Mouse (Mus musculus): ENCODE data around the gene Wsb2.
"Not testable (repeated sequence)": the region's sequence is repeated elsewhere in the genome, so short reads cannot be mapped to it uniquely, and the experiment has no call there.

Gene Wsb2

DNA sequence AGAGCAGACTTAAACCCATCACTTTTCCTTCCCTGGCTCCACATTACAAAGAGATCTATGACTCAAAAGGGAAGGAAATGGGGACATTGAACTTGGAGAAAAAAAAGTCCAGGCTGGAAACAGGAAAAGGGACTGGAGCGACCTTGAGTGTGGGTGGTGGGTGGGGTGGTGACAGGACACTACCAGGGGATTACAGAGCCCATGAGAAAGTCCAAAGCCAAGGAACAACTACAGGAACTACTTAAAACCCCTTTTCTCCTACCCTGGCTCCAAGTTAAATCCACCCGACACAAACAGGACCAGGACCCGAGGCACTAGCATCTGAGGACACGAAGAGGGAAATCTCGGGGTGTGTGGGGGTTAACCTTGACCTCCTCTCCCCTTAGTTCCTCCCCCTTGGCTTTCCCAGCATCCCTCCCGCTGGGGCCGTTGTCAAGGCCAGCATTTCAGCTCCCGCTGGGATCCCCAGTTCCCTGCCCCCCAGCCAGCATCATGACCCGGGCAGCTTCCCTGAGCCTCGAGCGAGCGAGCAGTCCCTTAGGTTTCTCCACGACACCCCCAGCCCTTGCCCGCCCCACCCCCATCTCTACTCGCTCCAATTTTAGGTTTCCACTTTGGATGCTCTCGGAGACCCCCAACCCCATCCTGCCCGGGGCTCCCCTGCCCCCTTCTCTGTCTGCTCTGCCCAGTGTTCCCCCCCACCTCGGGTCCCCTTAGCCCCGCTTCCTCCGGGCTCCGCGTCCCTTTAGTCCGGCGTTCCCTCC is 557 bp upstream of the Wsb2 start:
- DNase-seq (ENCODE audit: low spot score in 2 of 2), result peak; percentile 32 to 55

DNA sequence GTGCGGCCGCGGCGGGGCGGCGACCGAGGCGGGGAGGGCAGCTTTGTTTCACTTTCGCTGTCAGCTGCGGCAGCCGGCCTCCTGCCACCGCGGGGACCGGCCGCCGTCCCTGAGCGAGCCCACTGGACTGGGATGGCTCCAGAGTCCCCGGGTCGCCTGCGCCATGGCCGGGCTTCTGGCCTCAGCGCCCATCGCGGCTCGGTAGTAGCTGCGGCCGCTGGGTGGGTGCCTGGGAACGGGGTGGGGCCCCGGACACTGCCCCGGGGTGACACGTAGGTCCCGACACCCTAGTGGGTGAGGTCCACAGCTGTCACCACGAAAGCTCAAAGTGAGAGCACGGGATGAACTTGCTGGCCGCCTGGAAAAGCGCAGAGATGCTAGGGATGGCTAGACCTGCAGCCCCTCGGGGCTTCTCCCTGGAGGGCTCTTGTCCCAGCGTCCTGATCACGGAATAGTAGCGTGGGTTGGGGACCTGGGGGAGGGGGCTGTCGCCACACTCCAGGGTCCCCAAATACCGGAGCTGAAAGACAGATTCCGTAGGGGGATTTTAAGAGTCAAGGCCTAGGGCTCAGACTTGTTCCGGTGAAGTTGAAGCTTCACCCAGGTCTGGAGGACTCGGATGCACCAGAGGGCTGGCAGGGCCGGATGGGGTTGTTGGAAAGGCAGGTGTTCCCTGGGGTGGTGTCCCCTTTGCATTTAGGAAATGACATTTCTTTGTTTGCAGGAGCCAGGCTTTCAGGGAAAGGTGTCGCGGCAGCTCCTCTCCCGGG is 559 bp downstream of the Wsb2 start:
- DNase-seq (ENCODE audit: low spot score in 2 of 2), result peak; percentile 19 to 56

DNA sequence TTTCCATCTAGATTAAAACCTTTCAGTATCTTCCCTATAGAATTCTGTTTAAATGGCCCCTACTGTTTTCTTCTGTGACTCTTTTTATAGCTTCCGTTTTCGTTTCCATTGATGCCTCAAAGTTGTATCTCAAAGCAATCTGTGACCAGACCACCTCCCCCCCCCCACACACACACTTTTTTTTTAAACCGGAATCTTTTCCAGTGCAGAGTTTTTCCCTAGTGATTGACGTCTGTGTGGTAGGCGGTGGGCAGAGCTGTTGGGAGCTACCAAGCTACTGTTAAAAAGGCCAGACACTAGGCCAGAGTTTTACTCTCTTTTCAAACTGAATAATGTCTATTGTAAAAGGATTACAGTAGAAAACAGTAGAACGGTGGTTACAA is 1.1 kb downstream of the Wsb2 start:
- no peak for DNase-seq (ENCODE audit: low spot score in 2 of 2)

DNA sequence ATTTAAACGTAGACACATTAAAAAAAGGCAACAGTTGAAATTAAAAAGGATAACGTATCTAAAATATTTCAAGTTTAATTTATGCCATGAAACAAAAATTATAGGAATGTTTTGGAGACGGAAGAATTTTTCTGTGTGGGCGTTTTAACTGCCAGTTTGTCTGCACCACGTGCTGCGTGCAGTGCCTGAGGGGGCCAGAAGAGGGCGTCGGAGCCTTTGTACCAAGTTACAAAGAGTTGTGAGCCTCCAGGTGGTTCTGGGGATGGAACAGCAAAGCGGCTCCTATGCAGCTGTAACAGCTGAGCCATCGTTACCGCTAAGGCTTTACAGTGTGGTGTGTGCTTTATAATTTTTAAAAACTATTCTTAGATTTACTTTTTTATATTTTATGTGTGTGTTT is 1.6 kb downstream of the Wsb2 start:
- DNase-seq (ENCODE audit: low spot score in 2 of 2), result peak; percentile 46 to 60

DNA sequence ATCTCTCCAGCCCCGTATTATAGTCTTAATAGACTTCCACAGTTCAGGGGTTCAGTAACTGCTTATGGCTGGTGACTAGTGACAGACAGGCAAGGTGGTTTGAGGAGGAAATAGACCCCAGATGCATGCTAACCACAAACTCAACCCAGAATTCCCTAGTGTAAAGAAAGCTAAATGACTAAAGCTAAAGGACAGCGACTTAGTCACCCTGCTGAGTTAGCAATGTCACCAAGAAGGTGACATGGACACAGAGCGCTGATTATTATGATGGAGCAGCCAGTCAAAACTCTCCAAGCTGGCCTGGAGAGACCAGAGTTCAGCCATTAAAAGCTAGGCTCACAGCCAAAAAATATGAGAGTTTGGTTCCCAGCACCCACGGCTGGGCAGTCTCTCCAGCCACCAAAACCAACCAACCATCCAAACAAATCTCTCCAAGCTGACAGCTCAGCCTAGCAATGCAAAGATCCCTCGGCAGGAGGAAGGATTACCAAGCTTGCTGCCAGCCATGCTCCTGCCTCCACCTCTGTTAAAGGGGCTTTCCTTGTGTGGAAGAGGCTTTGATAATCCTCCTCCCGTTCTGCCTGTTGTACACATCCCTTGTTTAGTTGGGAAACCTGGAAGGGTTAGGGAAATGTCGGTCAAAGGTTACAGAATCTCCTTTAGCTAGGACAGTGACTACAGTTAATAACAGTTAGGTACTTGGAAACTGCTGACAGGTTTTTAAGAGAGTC is 2.6 kb downstream of the Wsb2 start:
- no peak for DNase-seq (ENCODE audit: low spot score in 2 of 2)

DNA sequence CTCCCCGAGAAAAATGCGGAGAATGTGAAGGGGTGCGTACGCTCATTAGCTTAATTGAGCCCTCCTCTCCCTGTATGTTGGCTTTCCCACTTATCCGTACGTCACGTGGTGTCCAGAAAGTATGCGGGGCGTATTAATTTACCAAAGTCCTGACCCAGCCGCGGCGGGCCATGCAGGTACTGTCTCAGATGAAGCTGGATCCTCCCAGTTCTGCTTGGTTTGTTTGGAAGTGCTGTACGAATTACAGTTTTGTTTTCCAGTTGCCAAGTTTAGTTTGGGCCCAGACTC is 3.1 kb downstream of the Wsb2 start:
- peak in 1 of 2 experiments; percentile 12 for DNase-seq (ENCODE audit: low spot score in 2 of 2)

DNA sequence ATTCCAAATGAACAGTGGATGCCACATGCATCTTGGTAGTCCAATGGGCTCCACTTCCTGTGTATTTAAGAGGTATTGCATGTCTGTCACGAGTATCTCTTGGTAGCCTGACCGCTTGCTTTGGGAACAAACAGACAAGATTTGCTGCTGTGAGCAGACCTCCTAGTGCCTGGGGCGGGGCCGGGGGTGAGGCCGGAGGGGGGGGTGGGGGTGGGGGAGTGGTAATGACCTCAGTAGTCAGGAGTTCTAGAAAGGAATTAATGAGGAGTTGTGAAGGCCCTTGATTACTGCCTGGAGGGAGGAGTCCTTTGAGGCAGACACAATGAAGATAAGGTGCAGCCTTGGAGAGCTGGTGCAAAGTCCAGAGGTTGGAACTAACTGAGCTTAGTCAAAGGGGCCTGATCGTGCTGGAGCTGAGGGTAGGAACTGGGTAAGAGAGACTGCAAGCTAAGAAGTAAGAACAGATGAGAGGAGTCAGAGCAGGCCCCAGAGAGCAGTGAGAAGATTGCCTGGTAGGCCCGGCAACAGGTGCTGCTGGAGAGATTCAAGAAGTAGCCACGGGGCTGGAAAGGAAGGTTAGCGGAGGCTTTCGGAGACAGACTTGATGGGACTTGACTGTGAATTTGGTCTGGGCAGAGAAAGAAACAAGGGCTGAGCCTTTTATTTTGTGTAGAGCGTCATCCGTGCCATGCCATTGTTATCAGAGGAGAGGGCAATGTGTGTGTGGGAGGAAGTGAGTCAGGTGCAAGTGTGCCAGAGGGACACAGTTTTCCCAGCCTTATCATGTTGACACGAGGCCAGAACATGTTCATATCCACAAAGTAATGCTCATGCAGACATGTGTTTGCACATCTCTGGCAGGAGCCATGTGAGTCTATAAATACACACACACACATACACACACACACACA is 3.8 kb downstream of the Wsb2 start:
- DNase-seq (ENCODE audit: low spot score in 2 of 2), result peak; percentile 26 to 34

DNA sequence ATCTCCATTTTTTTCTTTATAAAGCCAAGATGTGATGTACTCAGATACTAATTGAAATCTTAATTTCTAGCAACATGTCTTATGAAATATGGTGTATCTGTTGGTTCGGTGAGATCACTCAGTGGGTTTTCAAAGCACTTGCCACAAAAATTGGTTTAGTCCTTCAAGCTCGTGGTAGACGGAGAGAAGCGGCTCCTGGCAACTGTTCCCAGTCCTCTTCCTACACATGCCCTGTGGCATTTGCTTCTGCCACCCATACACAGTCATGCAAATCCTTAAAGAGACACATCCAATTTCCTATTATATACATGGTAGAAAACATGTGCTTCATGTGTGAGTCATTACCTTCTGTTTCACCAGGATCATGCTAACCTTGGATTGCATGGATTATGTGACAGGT is 4.5 kb downstream of the Wsb2 start:
- DNase-seq (ENCODE audit: low spot score in 2 of 2), result no peak

DNA sequence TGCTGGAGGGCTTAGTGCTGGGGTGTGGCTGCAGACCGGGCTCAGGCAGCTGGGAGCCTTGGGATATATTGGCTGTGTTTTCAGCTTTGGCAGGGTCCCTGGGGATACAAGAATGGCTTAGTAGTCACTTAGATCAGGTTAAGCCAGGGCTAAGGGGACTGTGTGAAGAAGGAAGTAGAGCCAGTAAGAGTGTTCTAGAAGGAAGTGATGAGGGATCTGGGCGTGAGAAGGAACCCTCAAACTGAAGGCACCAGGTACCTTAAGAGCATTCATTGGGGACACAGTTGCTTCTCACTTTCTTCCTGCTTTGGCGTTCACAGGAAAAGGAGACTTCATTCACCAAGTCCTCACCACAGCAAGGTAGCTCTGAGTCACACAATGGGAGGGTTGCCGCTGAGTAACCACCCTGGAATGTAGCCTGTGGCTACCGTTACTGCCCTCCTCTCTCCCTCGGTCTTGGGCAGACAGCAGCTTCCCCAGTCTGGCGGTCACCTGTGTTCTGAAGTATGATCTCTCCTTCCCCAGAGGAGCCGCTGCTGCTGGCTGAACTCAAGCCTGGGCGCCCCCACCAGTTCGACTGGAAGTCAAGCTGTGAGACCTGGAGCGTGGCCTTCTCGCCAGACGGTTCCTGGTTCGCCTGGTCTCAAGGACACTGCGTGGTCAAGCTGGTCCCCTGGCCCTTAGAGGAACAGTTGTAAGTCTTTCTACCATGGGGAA is 6.1 kb downstream of the Wsb2 start:
- DNase-seq (ENCODE audit: low spot score in 2 of 2), result peak; percentile 61 to 72

DNA sequence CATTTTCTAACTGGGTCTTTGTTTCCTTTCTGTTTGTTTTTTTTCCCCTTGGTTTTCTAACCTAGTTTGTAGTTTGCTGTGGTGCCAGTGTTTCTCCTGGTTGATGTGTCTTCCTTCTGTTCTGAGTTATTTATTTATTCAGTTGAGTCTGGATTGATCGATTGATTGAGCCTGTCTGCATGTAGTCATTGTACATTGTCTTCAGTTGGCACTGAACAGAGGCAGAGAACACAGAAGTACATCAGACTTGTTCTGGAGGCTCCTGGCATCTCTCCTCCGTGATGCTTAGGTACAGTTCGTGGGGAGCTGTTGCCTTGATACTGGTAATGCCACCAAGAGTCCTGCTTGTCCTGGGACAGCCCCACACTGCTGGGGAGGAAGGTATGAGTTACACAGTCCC is 7.7 kb downstream of the Wsb2 start:
- no peak for DNase-seq (ENCODE audit: low spot score in 2 of 2)

DNA sequence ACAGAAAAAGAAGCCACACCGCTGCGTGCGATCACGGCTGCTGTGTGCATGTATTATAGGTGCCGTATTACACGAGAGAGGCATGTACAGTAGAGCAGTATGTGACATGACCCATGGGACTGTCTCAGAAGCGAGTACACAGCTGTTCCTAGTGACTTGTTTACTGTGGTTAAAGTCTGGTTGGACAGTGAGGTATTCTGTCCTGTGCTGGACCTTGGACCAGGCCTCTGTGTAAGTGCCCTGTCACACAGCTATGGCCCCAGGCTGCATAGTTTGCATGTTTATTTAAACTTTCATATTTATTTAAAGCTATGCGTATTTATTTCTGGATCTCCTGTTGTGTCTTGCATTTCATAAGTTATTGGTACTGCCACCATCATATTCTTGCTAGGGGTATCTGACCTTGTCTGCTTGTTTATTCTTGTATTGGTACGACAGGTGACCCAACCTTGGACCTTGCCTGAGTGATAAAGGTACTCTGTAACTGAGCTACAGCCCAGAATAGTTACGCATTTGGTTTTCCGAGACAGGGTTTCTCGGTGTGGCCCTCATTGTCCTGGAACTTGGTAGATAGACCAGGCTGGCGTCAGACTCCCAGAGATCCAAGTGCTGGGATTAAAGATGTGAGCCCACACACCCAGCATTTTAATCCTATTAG is 8.9 kb downstream of the Wsb2 start:
- no peak for DNase-seq (ENCODE audit: low spot score in 2 of 2)

DNA sequence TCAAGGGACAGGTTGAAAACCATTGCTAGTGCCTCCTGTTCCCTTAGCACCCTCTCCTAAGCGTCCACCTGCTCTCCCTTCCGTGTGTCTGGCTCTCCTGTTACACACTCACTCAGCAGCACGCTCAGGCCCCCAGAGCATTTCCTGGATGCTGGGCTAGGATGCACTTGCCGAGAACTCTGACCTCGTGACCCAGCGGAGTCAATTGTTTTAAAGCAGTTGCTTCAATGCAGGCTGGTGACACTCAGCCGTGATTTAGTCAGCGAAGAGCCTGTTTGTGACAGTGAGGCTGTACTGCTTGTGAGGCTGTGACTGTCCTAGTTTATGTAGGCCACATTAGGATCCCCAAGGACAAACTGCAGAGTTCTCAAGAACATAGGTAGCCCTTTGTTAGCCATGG is 10.1 kb downstream of the Wsb2 start:
- DNase-seq (ENCODE audit: low spot score in 2 of 2), result no peak

DNA sequence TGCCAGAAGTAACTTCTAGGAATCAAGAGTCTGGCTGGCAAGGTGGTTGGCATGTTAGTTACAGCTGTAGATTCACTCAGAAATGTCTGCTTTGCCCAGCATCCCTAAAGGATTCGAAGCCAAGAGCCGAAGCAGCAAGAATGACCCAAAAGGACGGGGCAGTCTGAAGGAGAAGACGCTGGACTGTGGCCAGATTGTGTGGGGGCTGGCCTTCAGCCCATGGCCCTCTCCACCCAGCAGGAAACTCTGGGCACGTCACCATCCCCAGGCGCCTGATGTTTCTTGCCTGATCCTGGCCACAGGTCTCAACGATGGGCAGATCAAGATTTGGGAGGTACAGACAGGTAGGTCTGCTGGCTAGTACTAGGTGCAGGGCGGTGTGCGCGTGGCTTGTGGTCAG is 13.5 kb downstream of the Wsb2 start:
- DNase-seq (ENCODE audit: low spot score in 2 of 2), result no peak

DNA sequence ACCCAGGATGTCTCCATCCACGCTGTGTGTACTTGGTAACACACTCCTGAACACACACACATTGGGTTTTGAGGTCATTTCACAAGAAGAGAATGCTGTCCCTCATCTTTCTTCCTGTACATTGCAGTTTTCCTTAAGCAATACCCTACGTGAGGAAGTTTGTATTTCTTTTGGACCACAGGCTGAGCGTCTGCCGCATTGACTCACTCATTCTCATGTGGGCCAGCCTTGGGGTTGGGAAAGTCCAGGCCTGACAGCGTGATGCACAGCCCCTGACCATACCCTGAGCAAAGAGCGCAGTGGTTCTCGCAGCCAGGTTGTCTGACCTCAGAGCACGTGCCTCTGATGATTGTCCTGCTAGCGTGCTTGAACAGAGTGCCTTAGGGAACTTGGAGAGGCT is 16.3 kb downstream of the Wsb2 start:
- no peak for DNase-seq (ENCODE audit: low spot score in 2 of 2)

DNA sequence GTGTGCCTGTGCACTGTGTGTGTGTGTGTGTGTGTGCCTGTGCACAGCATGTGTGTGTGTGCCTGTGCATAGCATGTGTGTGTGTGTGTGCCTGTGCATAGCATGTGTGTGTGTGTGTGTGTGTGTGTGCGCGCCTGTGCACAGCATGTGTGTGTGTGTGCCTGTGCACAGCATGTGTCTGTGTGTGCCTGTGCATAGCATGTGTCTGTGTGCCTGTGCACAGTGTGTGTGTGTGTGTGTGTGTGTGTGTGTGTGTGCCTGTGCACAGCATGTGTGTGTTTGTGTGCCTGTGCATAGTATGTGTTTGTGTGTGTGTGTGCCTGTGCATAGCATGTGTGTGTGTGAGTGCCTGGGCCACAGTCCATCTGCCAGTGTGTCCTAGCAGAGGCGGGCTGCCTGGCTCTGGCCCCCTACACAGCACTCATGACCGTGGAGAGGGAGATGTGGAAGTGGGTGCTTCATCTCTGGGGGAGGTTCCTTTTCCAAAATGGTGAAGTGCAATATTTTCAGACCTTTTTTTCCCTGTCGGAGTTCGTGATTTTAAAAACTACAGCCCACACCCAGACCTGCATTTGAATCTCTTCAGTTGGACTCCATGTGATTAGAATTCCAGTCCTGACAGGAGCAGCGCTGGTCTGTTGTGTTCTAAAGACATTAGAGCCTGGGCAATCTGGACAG is 17.4 kb downstream of the Wsb2 start:
- DNase-seq (ENCODE audit: low spot score in 2 of 2), result no peak

DNA sequence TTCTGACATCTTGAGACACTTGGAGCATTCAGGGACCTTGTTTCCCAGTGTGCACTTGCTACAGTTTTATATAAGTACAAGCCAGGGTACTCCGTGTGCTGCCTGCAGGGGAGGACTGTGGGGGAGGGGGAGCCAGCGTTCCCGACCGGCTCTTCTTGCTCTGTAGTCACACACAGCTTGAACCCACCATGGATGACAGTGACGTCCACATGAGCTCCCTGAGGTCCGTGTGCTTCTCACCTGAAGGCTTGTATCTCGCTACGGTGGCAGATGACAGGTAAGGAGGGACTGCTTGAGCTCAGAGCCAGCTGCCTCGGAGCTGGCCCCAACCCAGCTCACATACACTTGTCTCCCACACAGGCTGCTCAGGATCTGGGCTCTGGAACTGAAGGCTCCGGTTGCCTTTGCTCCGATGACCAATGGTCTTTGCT is 19.2 kb downstream of the Wsb2 start:
- no peak for DNase-seq (ENCODE audit: low spot score in 2 of 2)

DNA sequence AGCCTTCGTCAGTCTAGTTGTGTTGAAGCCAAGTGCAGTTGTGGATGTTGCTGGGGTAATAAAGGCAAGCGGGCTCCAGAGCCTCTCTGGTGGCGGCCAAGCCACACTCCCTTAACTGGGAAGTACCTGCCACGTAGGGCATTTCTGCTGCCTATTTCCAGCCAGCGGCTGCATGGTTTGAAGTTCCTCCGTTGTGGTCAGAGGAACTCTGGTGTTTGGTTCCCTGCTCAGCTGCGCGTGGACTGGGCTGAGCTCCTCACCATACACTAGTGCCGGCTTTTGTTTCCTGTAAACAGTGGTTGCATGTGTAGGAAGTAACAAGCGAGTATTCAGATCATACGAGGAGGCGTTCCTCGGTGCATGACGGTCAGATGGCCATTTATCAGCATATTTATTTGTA is 20.6 kb downstream of the Wsb2 start:
- DNase-seq (ENCODE audit: low spot score in 2 of 2), result not testable (repeated sequence)

DNA sequence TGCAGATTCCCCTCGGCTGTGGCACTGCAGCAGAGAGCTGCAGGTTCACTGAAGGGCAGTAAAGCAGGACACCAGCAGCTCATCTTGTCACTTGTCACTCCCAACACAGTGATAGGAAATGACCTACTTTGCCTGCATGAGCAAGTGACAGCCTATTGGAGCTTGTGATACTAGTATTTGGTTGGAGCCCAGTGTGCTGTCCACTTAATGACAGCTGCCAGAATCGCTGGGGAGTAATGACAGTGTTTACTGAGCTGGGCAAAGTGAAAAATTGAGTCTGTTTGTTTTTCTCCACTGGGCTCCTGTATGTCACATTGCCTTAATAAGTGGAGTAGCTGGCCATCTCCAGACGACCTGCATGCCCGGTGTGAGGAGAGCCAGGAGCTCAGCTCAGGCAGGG is 23.1 kb downstream of the Wsb2 start:
- DNase-seq (ENCODE audit: low spot score in 2 of 2), result no peak

DNA sequence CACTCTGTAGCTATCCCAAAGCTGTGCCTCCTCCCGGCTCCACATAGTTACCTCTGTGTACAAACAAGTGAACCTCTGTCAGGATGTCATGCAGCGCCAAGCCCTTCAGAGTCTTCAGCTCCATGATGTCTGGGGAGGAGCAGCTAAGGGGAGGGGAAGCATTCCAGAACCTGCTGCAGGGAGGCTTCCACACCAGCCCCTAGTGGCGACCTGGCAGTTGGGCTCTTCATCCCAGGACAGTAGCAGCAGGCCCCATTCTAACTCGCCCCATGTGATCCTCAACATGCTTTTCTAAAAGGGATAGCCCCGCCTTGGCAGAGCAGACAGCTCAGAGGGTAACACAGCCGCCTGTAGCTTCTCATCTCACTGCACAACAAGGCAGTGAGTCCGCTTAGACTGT is 24.7 kb downstream of the Wsb2 start:
- no peak for DNase-seq (ENCODE audit: low spot score in 2 of 2)

DNA sequence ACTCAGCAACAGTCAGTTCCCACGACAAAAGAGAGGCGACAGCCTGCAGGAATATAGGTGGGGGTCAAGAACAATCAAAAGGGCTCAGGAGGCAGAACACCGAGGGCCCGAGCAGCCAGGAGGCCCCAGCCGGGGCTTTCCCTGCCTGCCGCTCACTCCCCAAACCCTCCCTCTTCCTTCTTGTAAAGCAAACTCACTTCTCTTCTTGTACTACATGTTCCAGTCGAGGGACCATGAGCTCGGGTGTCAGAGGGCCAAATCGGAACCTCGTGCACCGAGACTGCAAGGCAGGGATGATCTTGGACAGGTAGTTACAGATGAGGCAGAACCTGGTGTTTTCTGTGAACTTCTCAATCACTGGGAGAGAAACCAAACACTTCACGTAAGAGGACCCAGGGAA is 26.1 kb downstream of the Wsb2 start:
- DNase-seq (ENCODE audit: low spot score in 2 of 2), result no peak

All from urinary bladder, postnatal 36 days (tissue).